Mouse (Mus musculus) heart, adult 2 months (tissue): Measurements from ENCODE around the gene Ezh1.

Experiments used
- CTCF ChIP-seq: fragments of 200-600 bp; IDR thresholded peaks from 2 replicates; pipeline ENCODE4 v1.8.1; 2022; ENCODE audit warnings: antibody characterized with exemption, mild to moderate bottlenecking, moderate library complexity
- EP300 ChIP-seq: fragments of 200-500 bp; IDR thresholded peaks from 2 replicates; pipeline ENCODE4 v1.6.1; 2011; ENCODE audit warnings: low read depth, low read length, control low read depth; ENCODE audit not compliant: insufficient read depth
- POLR2A ChIP-seq: fragments of 200-500 bp; IDR thresholded peaks from 2 replicates; pipeline ENCODE4 v1.6.1; 2011; ENCODE audit warnings: mild to moderate bottlenecking, low read depth, low read length, control low read depth; ENCODE audit not compliant: insufficient read depth

GRCm38 (mm10) chr11:101255826-101256775 lies 29.8 kb upstream of the Ezh1 start:
- no peak; the same call in 1 of the 2 replicates for TF ChIP-seq POLR2A
- peak; percentile 31 for TF ChIP-seq EP300
- no peak for TF ChIP-seq CTCF
